Mouse (Mus musculus): ENCODE data around the gene Caprin1. TPM values are rescaled to one million over a fixed set of nuclear protein-coding genes. Genes with fewer than 3 reads are reported as not detected.

Gene Caprin1
- 100 to 1,000 TPM; 211 to 220 TPM for total RNA-seq (2021)
- long read RNA-seq, experiment 1, full-length matches to known transcripts: 81 of 146 reads
- long read RNA-seq, experiment 1, partial matches to known transcripts: 55 of 146 reads
- long read RNA-seq, experiment 1, other reads (novel, unspliced or antisense): 10 of 146 reads
- long read RNA-seq, experiment 2, full-length matches to known transcripts: 82 of 147 reads
- long read RNA-seq, experiment 2, partial matches to known transcripts: 51 of 147 reads
- long read RNA-seq, experiment 2, other reads (novel, unspliced or antisense): 14 of 147 reads

- DNase-seq: peak; percentile 92 to 93
- intact Hi-C loops (cut with DNase I): loop anchor here (2.0 to 5.0 kb wide), 3 partner anchors 37 to 175 kb away; partner anchors contain the start of gene Nat10
Observed at GRCm38 (mm10) chr2:103797491-103798009, at the start of gene Caprin1. Gene Caprin1 (minus strand): TSS chr2:103797649.

GRCm38 (mm10) chr2:103846875-103847274 is 49.4 kb upstream of the Caprin1 start:
- intact Hi-C loops (cut with DNase I): loop anchor here (5.0 kb wide), 2 partner anchors 50 to 280 kb away; partner anchors contain the start of genes Abtb2 and Caprin1
- DNase-seq: no peak

DNA sequence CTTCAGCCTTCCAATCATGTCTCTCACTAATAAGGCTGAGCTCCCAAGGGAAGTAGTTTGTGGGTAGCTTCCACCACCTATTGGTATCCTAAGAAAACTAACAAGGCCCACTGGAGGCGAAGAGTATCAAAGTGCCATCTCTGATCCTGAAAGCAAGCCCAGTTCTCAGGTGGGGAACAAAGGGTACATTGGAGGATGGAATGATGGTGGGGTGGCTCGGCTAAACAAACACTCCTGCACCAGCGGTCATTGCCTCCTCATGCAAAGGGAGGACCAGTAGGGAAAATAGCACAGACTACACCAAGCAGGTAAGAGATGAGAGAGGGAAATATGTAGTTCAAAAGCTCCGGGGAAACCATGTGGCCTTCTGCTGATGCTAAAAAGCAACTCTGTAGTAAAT is 48.8 kb upstream of the Caprin1 start:
- DNase-seq: no peak
- intact Hi-C loops (cut with DNase I): loop anchor here (5.0 kb wide), 2 partner anchors 49 to 279 kb away; partner anchors contain the start of genes Abtb2 and Caprin1

GRCm38 (mm10) chr2:103844016-103844415 is 46.6 kb upstream of the Caprin1 start:
- intact Hi-C loops (cut with DNase I): no loop called here
- no peak for DNase-seq

DNA sequence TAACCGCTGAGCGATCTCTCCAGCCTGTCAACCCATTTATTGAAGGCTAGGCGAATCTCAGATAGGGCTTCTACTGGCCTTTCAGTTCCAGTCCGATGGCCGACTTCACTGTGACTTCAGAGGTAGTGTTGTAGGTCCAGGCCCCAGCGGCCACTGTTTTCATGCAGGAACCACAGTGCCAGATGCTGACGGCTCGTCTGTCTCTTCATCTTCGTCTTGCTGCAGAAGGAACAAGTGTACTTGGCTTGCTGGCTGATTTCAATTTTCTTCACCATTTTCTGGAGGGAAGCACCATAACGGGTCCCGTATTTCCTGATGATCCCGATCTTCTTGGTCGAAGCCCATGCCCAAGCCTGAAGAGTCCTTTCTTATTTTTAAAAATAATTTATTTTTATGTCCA is 45.9 kb upstream of the Caprin1 start:
- no peak for DNase-seq
- intact Hi-C loops (cut with DNase I): no loop called here

- intact Hi-C loops (cut with DNase I): no loop called here
- DNase-seq: no peak
Observed at GRCm38 (mm10) chr2:103842299-103842698, 44.9 kb upstream of the Caprin1 start.

GRCm38 (mm10) chr2:103838483-103838882 is 41.0 kb upstream of the Caprin1 start:
- no peak for DNase-seq
- intact Hi-C loops (cut with DNase I): no loop called here

GRCm38 (mm10) chr2:103837166-103837565 is 39.7 kb upstream of the Caprin1 start:
- DNase-seq: no peak
- intact Hi-C loops (cut with DNase I): no loop called here

DNA sequence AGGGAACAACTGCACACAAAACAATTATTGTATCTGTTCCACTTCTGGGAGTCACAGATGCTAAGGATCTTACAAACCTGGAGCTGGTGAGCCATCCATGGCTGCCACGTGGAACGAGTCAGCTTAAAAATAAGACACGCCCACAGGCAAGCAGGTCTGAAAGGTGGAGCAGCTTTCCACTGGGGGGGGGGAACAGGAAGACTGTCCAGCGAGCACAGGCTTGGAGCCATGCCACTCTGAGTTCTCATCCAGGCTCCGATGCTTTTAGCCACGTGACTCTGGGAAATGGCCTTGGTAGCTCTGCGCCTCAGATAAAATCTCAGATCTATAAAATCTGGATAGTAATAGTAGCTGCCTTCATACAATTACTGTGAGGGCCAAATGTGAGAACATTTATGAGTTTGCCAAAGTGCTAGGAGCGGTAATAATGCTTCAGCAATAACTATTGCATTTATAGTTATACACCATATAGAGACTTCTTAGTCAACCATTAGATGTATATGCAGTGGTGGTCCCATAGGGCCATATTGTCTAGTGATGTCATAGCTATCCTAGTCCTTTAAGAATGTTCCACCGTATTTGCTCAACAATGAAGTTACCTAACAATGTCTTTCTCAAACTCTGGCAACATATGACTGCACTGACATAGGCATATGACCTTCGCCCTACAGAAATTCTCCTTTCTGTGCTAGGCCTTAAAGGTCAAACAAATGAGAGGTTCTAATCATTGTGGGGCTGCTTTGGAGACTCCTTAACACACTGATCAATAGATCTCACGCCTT is 38.4 kb upstream of the Caprin1 start:
- no peak for DNase-seq
- intact Hi-C loops (cut with DNase I): no loop called here

DNA sequence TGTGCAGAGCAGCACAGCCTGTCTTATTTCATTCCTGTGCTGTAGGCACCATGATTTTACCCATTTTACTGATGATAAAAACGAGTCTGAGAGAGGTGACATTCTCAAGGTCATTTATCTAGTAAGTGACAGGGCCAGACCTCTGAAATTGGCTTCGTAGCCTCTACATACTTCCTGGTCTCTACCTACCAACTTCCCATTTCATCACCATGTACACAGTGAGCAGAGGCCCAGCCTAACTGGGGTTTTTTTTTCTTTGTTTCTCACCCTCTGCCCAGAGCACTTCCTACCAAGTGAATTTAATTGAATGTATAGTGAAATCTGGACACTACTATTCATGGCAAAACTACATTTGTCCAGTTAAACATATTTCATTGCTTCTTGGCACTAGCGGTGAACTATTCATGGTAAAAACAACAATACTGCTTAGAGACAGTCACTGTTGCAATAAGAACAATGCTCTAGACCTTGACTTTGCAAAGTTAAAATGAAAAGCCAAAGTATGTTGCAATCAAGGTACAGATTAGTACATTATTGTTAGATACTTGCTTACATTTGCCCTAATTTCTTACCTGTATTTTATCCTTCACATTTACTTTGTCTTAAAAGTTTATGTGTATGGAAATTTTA is 36.5 kb upstream of the Caprin1 start:
- intact Hi-C loops (cut with DNase I): no loop called here
- no peak for DNase-seq

DNA sequence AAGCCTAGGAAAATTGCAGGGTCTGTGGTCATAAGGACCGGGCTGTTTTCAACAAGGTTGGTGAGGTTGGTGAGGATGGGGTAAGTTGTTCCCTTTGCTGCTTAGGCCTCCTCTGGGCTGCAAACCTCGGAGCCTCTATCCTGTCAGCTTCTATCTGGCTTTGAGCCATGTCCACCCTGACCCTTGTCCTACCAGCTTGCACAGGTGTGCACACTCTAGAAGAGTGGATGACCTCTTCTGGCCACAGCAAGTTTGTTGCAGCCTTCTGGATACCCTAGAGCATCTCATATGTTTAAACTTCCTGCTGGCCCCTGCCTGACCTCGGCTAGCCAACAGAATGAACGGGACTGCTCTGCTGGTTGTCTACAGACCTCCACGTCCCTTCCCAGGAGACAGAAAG is 35.5 kb upstream of the Caprin1 start:
- DNase-seq: no peak
- intact Hi-C loops (cut with DNase I): no loop called here

DNA sequence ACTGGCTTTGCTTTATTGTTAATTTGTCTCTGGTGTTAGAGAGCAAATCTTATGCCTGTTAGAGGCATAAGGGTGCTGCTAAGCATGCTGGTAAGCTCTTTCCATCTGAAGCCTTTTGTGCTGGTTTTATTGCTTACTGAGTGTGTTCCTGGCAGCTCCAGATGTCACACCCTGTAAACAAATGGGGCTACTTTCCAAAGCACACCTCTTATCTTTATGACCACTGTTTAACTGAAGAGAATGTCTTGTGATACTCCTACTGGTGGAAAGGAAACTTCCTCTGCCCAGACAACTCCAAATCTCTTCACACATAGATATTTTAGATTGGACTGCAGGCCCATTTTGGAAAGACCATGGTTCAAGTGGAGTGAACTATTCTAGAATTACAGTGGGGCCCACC is 31.5 kb upstream of the Caprin1 start:
- intact Hi-C loops (cut with DNase I): no loop called here
- no peak for DNase-seq

- DNase-seq: no peak
- intact Hi-C loops (cut with DNase I): no loop called here
Observed at GRCm38 (mm10) chr2:103824916-103825315, 27.5 kb upstream of the Caprin1 start.

GRCm38 (mm10) chr2:103822560-103822959 is 25.1 kb upstream of the Caprin1 start:
- DNase-seq: no peak
- intact Hi-C loops (cut with DNase I): no loop called here

- intact Hi-C loops (cut with DNase I): no loop called here
- peak in 1 of 2 experiments; percentile 9 for DNase-seq
Observed at GRCm38 (mm10) chr2:103817145-103817895, 19.9 kb upstream of the Caprin1 start.

GRCm38 (mm10) chr2:103815976-103816375 is 18.5 kb upstream of the Caprin1 start:
- no peak for DNase-seq
- intact Hi-C loops (cut with DNase I): no loop called here

DNA sequence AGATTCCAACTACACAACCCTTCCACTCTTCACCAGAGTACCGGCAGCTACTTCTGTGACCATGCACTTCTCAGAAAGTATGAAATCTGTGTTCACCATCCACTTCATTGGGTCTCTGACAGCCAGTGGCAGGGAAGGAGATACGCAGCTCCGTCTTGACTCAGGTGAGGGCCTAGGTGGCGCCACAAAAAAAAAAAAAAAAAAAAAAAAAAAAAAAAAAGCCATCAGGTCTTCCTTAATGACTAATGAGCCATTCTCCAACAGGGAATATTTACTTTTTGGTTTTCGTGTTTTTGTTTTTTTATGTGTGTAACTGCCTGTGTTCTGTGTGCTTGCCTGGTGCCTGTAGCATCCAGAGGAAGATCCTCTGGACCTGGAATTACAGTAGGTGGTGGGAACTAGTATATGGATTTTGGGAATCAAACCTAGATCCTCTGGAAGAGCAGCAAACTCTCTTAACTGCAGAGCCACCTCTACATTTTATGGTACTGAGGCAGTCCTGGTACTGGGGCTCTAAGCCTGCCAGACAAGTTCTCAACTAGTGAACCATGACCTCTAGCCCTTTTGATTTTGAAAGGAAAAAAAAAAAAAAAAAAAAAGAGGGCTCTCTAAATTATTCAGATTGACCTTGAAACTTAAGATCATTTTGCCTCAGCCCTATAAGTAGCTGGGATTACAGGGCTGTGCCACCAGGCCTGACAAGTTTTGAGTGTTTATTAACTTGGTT is 14.2 kb upstream of the Caprin1 start:
- intact Hi-C loops (cut with DNase I): no loop called here
- no peak for DNase-seq

DNA sequence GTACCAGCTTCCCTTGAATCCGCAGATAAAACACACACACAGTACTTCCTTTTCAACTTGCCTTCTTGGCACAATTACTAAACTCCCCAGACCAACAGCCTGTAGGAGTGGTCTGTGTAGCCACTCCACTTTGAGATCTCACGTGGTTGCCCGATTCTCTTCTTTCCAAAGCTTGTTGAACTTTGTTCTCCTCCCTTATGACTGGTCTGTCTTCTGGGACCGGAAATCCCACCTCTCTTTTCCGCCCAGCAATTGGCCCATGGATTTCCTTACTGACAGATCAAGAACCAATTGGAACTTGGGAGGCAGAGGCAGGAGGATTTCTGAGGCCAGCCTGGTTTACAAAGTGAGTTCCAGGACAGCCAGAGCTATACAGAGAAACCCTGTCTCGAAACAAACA is 13.0 kb upstream of the Caprin1 start:
- intact Hi-C loops (cut with DNase I): no loop called here
- DNase-seq: no peak

DNA sequence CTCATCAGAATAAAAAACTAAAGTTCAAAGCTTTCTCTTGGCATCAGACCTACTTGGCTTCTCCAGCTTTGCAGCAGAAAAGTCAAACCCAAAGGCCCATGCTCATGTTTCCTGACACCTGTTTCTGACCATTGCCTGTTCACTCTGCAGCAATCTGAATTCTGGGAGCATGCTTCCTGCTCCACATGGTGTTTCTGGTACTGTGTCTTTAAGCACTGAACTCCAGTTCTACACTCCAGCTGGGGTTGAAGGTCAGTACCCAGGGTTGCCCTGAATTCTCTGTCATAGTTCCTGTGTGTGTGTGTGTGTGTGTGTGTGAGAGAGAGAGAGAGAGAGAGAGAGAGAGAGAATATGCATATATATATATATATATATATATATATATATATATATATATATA is 11.0 kb upstream of the Caprin1 start:
- intact Hi-C loops (cut with DNase I): no loop called here
- DNase-seq: no peak
